Mouse (Mus musculus): Measurements from ENCODE around the gene Gnas.

Gene Gnas

DNA sequence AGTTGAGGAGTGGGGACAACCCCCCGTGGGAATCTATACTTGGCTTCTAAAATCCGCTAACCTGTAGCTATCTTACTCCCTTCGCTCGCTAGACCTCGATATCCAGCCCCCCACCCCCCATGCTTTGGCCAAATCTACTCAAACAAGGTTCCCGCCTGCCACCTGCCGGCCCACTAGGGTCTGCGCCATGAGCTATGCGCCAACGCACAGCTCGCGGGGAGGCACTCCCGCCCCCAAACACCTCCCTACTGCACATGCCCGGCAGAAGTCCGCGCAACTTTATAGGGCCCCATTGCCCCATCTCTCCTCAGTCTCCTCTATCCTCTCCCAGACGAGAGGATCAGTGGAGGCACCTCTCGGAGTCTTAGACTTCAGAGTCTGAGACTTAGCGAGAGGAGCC lies at the start of gene Gnas:
Gnas (plus strand) TSS at position 310 of the 400 bp plus-strand sequence.
- DNase-seq (ENCODE audit: inconsistent ontology term): peak; percentile 40

DNA sequence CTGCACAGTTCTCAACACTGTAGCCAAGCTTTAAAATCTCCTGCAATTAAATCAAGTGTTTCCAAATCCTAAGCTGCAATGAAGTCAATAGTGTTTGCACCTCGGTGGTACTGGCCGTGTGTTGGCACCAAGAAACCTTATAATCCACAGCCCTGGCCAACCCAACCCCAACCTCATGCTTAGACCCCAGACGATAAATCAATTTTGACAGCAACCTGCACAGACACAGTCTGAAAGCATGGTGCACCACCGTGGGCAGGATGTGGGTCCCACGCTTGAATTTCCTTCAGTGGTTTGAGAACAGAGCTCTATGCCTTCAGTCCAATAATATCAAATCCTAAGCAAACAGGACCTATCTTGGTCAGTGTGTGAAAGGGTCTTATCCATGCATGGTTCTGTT lies 41.7 kb upstream of the Gnas start:
- no peak for DNase-seq (ENCODE audit: inconsistent ontology term)

DNA sequence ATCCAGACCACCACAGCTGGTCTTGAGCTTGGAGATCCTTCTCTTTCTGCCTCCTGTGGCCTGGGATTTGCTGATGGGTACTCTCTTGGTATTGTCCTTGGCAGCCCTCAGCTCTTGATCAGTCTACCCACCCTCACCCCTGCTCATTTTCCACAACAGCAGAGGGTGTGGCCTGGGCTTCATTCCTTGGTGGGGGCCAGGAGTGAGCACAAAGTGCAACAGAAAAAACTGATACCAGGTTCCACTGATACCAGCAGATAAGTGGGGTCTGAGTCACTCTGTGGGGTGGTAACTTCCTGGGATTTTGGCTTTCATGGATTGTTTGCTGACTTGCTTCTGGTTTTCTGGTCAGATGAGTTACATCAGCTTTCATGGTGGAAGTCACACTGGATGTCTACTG lies 32.2 kb upstream of the Gnas start:
- DNase-seq (ENCODE audit: inconsistent ontology term): no peak

- DNase-seq (ENCODE audit: inconsistent ontology term): no peak
These were observed 26.8 kb upstream of the Gnas start for GRCm38 (mm10) chr2:174257312-174257711.

DNA sequence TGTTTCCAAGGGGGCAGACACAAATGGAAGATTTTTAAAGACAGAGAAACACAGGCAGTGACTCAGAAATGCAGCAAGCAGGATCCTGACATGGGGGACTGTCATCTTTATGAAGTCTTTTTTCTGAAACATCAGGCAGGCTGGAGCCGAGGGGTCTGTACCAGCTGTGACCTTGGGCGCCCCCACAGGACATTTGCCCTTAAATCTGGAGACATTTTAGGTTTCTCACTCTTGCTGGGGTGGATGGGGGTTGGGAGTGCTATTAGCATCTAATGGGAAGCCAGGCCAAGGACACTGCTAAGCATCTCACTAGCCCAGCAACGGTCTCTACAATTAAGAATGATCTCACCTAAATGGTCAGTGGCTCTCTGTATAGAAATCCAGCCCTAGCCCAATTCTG lies 24.1 kb upstream of the Gnas start:
- DNase-seq (ENCODE audit: inconsistent ontology term): no peak

DNA sequence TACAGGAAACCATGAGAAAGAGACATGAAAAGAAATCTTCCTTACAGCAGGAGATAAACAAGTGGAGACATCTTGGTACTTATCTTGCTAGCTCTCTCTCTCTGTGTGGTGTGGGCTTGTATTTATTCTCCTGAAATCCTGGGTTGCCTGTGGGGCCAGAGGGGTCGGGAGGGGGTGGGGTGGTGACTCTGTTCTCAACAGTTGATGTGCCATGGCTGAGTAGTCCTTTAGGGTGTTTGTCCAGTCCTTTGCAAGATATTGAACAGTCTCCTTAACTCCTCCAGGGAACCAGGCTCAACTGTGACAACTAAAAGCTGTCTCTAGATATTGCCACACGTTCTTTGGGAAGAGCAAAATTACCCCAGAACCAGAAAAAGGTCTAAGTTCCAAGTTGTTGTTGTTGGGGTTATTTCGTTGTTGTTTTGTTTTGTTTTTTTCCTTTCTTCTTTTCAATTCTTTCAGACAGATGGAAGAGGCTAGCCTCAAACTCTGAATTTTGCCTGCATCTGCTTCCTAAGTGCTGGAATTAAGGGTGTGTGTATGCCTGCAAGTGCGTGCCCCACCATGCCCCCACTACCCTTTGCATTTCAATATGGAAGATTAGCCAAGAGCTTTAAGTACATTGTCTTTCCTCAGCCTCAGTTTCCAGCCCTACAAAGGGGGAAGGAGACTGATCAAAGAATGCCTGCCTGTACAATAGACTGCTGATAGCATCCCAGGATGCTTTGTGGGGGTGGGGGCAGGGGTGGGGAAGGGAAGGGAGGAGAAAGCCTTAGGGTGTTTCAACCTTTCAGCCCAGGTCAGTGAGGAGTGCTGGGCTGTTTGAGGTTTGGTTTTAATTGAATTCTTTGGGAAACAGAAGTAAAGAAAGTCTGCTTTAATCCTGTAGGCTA lies 23.0 kb upstream of the Gnas start:
- DNase-seq (ENCODE audit: inconsistent ontology term): no peak

GRCm38 (mm10) chr2:174261801-174262200 lies 22.3 kb upstream of the Gnas start:
- no peak for DNase-seq (ENCODE audit: inconsistent ontology term)

GRCm38 (mm10) chr2:174263110-174263815 lies 20.9 kb upstream of the Gnas start:
- DNase-seq (ENCODE audit: inconsistent ontology term): no peak

GRCm38 (mm10) chr2:174264248-174264647 lies 19.9 kb upstream of the Gnas start:
- DNase-seq (ENCODE audit: inconsistent ontology term): no peak

GRCm38 (mm10) chr2:174270416-174270815 lies 13.7 kb upstream of the Gnas start:
- no peak for DNase-seq (ENCODE audit: inconsistent ontology term)

DNA sequence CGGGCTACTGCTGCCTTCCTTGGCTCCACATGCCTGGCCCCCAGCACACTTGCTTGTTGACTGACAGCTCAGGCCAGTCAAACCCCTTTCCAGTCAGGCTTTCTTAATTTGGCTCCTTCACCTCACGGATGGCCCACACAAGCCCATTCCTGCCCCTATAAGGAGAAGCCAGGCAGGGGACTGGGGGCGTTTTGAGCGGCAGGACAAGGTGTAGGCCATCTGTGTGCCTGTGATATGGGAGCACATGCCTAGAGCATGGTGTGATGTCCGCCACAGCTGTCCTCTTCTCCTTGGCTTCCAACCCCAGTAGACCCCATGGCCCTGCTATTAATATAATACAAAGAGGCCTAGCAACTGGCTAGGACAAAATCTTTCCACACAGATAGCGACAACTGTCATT lies 12.7 kb upstream of the Gnas start:
- DNase-seq (ENCODE audit: inconsistent ontology term): no peak

DNA sequence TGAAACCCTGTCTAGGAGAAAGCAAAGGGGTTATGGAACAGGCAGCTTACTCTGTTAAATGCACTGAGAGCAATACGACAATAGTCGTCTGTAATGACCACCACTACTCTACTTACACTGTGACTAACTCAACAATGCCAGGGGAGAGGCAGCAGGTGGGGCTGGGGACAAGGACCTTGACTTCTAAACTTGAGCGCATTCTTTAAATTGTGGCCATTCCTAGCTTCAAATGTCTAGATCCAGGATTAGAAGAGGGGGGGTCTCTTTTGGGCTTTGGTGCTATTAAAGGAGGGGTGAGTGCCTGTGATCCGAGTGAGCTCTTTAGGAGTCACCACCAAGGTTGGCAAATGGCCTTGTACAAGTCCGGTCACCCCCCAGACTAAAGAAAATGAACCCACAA lies 11.0 kb upstream of the Gnas start:
- DNase-seq (ENCODE audit: inconsistent ontology term): no peak

GRCm38 (mm10) chr2:174273961-174274360 lies 10.2 kb upstream of the Gnas start:
- no peak for DNase-seq (ENCODE audit: inconsistent ontology term)

GRCm38 (mm10) chr2:174279771-174280170 lies 4.3 kb upstream of the Gnas start:
- DNase-seq (ENCODE audit: inconsistent ontology term): peak; percentile 55

DNA sequence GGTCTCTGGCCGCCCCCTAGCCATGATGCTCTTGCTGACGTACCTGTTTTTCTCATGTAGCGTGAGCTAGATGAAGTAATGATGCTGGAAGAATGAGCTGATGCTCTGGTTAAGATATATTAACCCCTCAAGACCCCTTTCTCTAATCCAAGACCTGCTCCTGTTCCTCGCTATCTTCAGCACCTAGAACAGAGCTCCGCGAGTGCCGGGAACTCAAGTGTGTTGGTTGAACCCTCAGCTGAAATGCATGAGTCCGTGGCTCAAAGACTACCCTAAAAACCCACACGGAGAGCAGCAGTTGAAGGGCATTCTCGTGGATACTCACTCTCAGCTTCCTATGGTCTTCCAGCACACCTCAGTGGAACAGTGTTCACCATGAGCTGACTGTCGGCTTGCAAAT lies 779 bp upstream of the Gnas start:
- DNase-seq (ENCODE audit: inconsistent ontology term): no peak

DNA sequence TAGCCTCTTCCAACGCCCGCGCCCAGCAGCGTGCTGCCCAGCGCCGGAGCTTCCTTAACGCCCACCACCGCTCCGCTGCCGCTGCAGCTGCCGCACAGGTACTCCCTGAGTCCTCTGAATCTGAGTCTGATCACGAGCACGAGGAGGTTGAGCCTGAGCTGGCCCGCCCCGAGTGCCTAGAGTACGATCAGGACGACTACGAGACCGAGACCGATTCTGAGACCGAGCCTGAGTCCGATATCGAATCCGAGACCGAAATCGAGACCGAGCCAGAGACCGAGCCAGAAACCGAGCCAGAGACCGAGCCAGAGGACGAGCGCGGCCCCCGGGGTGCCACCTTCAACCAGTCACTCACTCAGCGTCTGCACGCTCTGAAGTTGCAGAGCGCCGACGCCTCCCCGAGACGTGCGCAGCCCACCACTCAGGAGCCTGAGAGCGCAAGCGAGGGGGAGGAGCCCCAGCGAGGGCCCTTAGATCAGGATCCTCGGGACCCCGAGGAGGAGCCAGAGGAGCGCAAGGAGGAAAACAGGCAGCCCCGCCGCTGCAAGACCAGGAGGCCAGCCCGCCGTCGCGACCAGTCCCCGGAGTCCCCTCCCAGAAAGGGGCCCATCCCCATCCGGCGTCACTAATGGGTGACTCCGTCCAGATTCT lies 812 bp downstream of the Gnas start:
- no peak for DNase-seq (ENCODE audit: inconsistent ontology term)

GRCm38 (mm10) chr2:174285921-174286470 lies 1.9 kb downstream of the Gnas start:
- peak; percentile 35 for DNase-seq (ENCODE audit: inconsistent ontology term)

DNA sequence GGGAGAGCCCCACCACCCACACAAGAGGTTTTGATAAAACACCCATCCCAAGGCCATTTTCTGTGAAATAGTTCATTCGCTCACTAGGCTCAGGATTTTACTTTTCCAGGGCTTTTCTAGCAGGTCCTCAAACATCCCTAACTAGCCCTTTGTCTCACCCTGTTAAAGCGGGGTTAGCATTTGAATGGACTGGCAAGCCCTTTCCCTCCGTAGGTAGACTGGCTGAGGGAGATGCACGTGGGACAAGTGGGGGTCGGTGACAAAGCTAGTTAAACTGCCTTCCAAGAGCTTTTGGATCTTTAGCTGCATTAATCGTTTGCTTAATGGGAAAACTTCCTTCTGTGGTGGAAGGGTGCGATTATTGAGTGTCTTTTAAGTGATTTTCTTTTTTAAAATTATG lies 3.8 kb downstream of the Gnas start:
- no peak for DNase-seq (ENCODE audit: inconsistent ontology term)

DNA sequence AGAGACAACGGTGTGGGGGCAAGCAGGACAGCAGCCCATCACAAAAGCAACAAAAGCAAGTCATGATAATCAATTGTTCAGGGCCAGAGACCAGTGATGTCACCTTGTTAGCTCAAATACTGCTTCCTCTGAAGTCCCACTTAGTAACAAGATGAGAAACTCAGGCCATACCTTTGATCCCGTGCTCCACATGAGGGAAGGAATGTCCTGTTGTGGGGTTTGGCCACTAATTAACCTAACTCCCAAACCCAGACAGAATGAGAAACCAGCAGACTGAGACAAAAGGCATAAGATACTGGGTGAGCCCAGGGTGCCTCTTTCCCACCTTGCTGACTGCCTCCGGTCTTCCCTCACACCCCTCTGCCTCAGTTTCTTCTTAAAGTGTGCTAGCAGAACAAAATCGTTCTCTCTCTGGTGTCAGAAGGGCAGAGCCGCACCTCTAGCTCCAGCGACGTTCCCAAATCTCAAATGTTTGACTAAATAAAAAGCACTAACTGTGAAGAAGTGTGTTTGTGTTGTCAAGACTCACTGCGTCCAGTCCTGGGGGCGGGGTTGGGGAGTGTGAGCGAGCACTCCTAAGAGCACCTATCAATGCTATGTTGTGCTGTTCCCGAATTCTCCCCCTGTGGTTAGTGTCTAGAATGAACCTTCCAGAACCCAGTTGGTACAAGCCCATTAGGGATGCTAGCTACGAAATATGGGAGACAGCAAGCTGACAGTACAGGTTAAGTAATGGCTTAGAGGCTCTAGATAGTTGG lies 4.7 kb downstream of the Gnas start:
- no peak for DNase-seq (ENCODE audit: inconsistent ontology term)

- peak; percentile 58 for DNase-seq (ENCODE audit: inconsistent ontology term)
These were observed 7.0 kb downstream of the Gnas start for GRCm38 (mm10) chr2:174291029-174291661.

DNA sequence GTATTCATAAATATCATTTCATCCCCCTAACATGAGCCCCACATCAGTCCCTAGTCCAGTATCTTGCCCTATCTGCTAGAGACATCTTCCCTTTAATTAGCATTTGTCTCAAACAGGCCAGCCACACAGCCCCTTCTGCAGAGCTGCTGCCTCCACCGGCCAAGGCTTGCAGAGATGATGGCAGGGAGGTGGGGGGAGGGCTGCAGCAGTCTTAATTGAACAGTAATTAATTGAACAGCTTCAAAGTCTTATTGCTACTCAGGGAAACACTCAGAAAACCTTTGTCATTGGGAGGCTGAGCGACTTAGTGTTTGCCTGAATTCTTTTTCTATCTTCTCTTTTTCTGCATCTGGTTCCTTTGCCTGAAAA lies 7.5 kb downstream of the Gnas start:
- no peak for DNase-seq (ENCODE audit: inconsistent ontology term)
